13 mouse cellular contexts compared by ENCODE assay signal in the genomic region with DNA sequence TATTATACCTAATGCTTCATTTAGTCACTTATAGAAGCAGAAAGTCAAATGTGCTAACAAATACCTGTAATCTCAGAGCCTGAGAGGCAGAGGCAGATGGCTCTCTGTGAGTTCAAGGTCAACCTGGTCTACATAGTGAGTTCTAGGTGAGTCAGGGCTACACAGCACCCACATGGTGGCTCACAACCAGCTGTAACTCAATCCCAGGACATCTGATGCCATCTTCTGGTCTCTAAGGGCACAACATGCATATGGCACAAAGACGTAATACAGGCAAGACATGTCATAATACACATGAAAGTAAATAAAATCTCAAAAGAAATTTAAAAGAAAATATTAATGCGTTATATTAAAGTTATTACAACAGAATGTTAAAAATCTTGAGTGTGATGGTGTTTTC. TPM values are rescaled to one million over a fixed set of nuclear protein-coding genes. Genes with fewer than 3 reads are reported as not detected.
A peak's percentile ranks its signal among the peaks of the same experiment; 100 is the strongest.
DNase-seq lines count a peak whose midpoint lies in the region; ATAC-seq and TF ChIP-seq lines count a peak whose summit lies in the region.
"Had no signal": no experiment of that assay in that cellular context is flagged by ENCODE, and none has a peak within 500 bp of the region (broad histone marks: within the 10 kb centered on the region; RNA-seq: fewer than 3 reads in every experiment).

No protein-coding gene starts in this region.

- H3K4me1 ChIP-seq in midbrain, embryonic 15.5 days: no peaks in the 10 kb centered on the region
- H3K4me1 ChIP-seq: embryonic facial prominence, embryonic 13.5 days; heart, embryonic 13.5 days; limb, embryonic 13.5 days had no signal

- in situ Hi-C loops in Patski (cut with MboI; ENCODE audit: low pct_unique_long_range_greater_than_20kb): no loop called here

- WGBS in midbrain, embryonic 15.5 days: 69% methylated on average over 2 of the region's 2 CpGs

- no peak overlapping the region for H3K9ac ChIP-seq in midbrain, embryonic 15.5 days
- H3K9ac ChIP-seq: embryonic facial prominence, embryonic 13.5 days; heart, embryonic 13.5 days; limb, embryonic 13.5 days had no signal

- H3K9me3 ChIP-seq in midbrain, embryonic 15.5 days: no peaks in the 10 kb centered on the region
- H3K9me3 ChIP-seq: embryonic facial prominence, embryonic 13.5 days; heart, embryonic 13.5 days; limb, embryonic 13.5 days had no signal

- no peaks in the 10 kb centered on the region for H3K36me3 ChIP-seq in midbrain, embryonic 15.5 days (replicated peaks)
- H3K36me3 ChIP-seq: embryonic facial prominence, embryonic 13.5 days; heart, embryonic 13.5 days; limb, embryonic 13.5 days had no signal

- no peak for ATAC-seq in Patski
- no peak for ATAC-seq in midbrain, embryonic 15.5 days (replicated peaks)
- ATAC-seq: inflammation-experienced regulatory T-cells, adult 6 months had no signal

- peak; percentile 62 for TF ChIP-seq CTCF in layer of hippocampus, adult 2 months (conservative IDR thresholded peaks at IDR 0.05)
- peak; percentile 55 for TF ChIP-seq CTCF in Patski (IDR thresholded peaks at IDR 0.05)

- DNase-seq in cerebellum, adult 11-12 months: peak; percentile 46
- no peak for DNase-seq in cerebellum, postnatal 4 days (ENCODE audit: low spot score in 2 of 2)
- no peak for DNase-seq in layer of hippocampus, adult 2 months (ENCODE audit: low spot score in 2 of 2)
- DNase-seq in layer of hippocampus, adult 18-20 months (ENCODE audit: low spot score in 2 of 2): no peak
- peak; percentile 13 for DNase-seq in 3134 (ENCODE audit: extremely low read depth, insufficient read length, low spot score)
- DNase-seq in Patski (ENCODE audit: low read depth, low spot score): no peak
- DNase-seq in right cerebral cortex, postnatal 14 days: no peak

- CTCF ChIA-PET in Patski (lab: Charles Lee): no interaction called here

- no peak overlapping the region for H3K27ac ChIP-seq in layer of hippocampus, adult 2 months
- H3K27ac ChIP-seq in midbrain, embryonic 15.5 days: no peak overlapping the region
- H3K27ac ChIP-seq: embryonic facial prominence, embryonic 13.5 days; heart, embryonic 13.5 days; limb, embryonic 13.5 days had no signal

- POLR2A ChIA-PET in Patski (lab: Charles Lee): no interaction called here

- no peak overlapping the region for H3K4me3 ChIP-seq in layer of hippocampus, adult 2 months
- no peak overlapping the region for H3K4me3 ChIP-seq in midbrain, embryonic 15.5 days
- H3K4me3 ChIP-seq: embryonic facial prominence, embryonic 13.5 days; heart, embryonic 13.5 days; limb, embryonic 13.5 days had no signal

- H3K27me3 ChIP-seq in Patski: no peaks in the 10 kb centered on the region
- H3K27me3 ChIP-seq in midbrain, embryonic 15.5 days (replicated peaks): no peaks in the 10 kb centered on the region
- H3K27me3 ChIP-seq: embryonic facial prominence, embryonic 13.5 days; heart, embryonic 13.5 days; limb, embryonic 13.5 days had no signal

- no peak overlapping the region for H3K4me2 ChIP-seq in midbrain, embryonic 15.5 days
- H3K4me2 ChIP-seq: embryonic facial prominence, embryonic 13.5 days; heart, embryonic 13.5 days; limb, embryonic 13.5 days; midbrain, embryonic 11.5 days had no signal

RNA-seq across cellular contexts. Expression of a gene that starts 4.6 kb away (rescaled TPM):
- 10 to 100 TPM; 57.8 to 58.8 TPM for total RNA-seq in layer of hippocampus, adult 2 months (2021)
- 10 to 100 TPM; 57.6 to 64.0 TPM for total RNA-seq in layer of hippocampus, adult 18-20 months (2021)
- 54.8 TPM for polyA plus RNA-seq in Patski (2021)
- 77.7 and 79.4 TPM in 2 replicates for polyA plus RNA-seq in midbrain, embryonic 15.5 days (2015; fragmentation: Nextera tagmentation; extraction: Ambion mirVana)

RNA-seq across cellular contexts. Expression of a gene that starts 26.8 kb away (rescaled TPM):
- 10 to 100 TPM; 26.2 to 26.6 TPM for total RNA-seq in layer of hippocampus, adult 2 months (2021)
- 10 to 100 TPM; 22.0 to 23.1 TPM for total RNA-seq in layer of hippocampus, adult 18-20 months (2021)
- 19.5 TPM for polyA plus RNA-seq in Patski (2021)
- 14.6 and 15.0 TPM in 2 replicates for polyA plus RNA-seq in midbrain, embryonic 15.5 days (2015; fragmentation: Nextera tagmentation; extraction: Ambion mirVana)

RNA-seq across cellular contexts. Expression of a gene that starts 33.1 kb away (rescaled TPM):
- 10 to 100 TPM; 44.7 to 48.0 TPM for total RNA-seq in layer of hippocampus, adult 2 months (2021)
- 10 to 100 TPM; 40.2 to 44.3 TPM for total RNA-seq in layer of hippocampus, adult 18-20 months (2021)
- polyA plus RNA-seq in Patski (2021): 23.0 TPM
- polyA plus RNA-seq in midbrain, embryonic 15.5 days (2015; fragmentation: Nextera tagmentation; extraction: Ambion mirVana): 33.5 and 38.5 TPM in 2 replicates

RNA-seq across cellular contexts. Expression of a gene that starts 33.3 kb away (rescaled TPM):
- total RNA-seq in layer of hippocampus, adult 2 months (2021): not detected
- not detected for total RNA-seq in layer of hippocampus, adult 18-20 months (2021)
- polyA plus RNA-seq in Patski (2021): not detected
- 0.32 and 0.44 TPM in 2 replicates for polyA plus RNA-seq in midbrain, embryonic 15.5 days (2015; fragmentation: Nextera tagmentation; extraction: Ambion mirVana)

Comparison
In these comparisons a context has a peak if more than half of its experiments do, and no peak if none do; other contexts are left out.
1. DNase-seq: peak in cerebellum, adult 11-12 months (single experiment) and 3134 (single experiment); none in cerebellum, postnatal 4 days (0 of 2), layer of hippocampus, adult 2 months (0 of 2), layer of hippocampus, adult 18-20 months (0 of 2), Patski (single experiment) and right cerebral cortex, postnatal 14 days (single experiment).